Mouse (Mus musculus): ENCODE data around the gene Ddhd1. TPM values are rescaled to one million over a fixed set of nuclear protein-coding genes. Genes with fewer than 3 reads are reported as not detected.

The Ddhd1 gene
- polyA plus RNA-seq, 1 experiment from 2014 or later: 5.4 TPM

DNA sequence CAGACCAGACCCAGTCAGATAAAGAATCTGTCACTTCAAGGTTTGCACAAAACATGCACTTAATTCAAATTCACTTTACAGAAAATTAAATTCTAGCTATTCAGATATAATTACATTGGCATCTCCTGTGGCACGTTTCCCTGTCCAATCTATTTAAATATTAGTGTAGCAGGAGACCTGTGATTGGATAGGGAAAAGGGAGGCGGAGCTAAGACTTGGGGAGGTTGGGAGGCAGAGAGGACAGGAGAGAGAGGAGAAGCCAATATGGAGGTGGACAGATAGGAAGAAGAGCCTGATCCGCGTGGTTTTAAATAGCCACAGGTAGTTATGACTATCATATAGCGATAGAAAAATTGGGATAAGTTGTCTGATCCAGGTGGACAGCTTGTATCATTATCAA, 19.2 kb downstream of the Ddhd1 start:
- WGBS: 75% methylated on average over 5 of the region's 5 CpGs
- no peaks in the 10 kb centered on the region for H3K36me3 ChIP-seq (ENCODE audit: insufficient read depth, low read length)
- TF ChIP-seq CTCF (IDR thresholded peaks at IDR 0.05; ENCODE audit: low read depth): no peak
- no peaks in the 10 kb centered on the region for H3K4me1 ChIP-seq (replicated peaks; ENCODE audit: insufficient read depth, low read length)
- no peak overlapping the region for H3K9ac ChIP-seq (ENCODE audit: low read depth, low read length)
- H3K9me3 ChIP-seq (replicated peaks; ENCODE audit: low read length): no peaks in the 10 kb centered on the region
- no peak overlapping the region for H3K4me3 ChIP-seq (replicated peaks; ENCODE audit: low read depth, low read length)
- DNase-seq (ENCODE audit: low spot score) (no peak), ATAC-seq (replicated peaks; ENCODE audit: low FRiP score, low read depth) (no peak)
- H3K4me2 ChIP-seq (ENCODE audit: low read length): no peak overlapping the region
- no peaks in the 10 kb centered on the region for H3K27me3 ChIP-seq (ENCODE audit: insufficient read depth, low read length)
- no peak overlapping the region for H3K27ac ChIP-seq

DNA sequence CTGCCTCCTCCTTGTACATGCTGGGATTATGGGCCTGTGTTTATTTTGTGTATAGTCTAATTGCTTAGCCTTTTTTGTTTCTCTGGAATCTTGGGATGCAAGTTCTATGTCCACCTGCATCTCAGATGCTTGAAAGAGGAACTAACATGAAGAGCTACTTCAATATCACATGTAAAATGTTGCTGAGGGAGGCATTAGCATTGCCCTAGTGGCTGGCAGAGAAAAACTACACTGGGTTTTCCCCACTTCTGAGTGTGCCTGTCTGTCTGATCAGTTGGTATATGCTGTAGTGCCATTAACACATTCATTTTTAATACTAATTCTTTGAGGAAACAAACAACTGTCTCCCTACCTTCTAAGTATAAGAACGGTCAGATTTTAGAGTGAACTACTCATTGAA, 22.4 kb downstream of the Ddhd1 start:
- ATAC-seq (replicated peaks; ENCODE audit: low FRiP score, low read depth): no peak
- Histone ChIP-seq H3K36me3 (ENCODE audit: insufficient read depth, low read length) (no peaks in the 10 kb centered on the region), H3K4me2 (ENCODE audit: low read length) (no peak overlapping the region), H3K9ac (ENCODE audit: low read depth, low read length) (no peak overlapping the region), H3K4me1 (replicated peaks; ENCODE audit: insufficient read depth, low read length) (no peaks in the 10 kb centered on the region), H3K27ac (no peak overlapping the region), H3K27me3 (ENCODE audit: insufficient read depth, low read length) (no peaks in the 10 kb centered on the region), H3K4me3 (replicated peaks; ENCODE audit: low read depth, low read length) (no peak overlapping the region), H3K9me3 (replicated peaks; ENCODE audit: low read length) (no peaks in the 10 kb centered on the region)
- TF ChIP-seq CTCF (IDR thresholded peaks at IDR 0.05; ENCODE audit: low read depth): no peak
- DNase-seq (ENCODE audit: low spot score): no peak
- 100% methylated on average over 1 of the region's 1 CpGs for WGBS

DNA sequence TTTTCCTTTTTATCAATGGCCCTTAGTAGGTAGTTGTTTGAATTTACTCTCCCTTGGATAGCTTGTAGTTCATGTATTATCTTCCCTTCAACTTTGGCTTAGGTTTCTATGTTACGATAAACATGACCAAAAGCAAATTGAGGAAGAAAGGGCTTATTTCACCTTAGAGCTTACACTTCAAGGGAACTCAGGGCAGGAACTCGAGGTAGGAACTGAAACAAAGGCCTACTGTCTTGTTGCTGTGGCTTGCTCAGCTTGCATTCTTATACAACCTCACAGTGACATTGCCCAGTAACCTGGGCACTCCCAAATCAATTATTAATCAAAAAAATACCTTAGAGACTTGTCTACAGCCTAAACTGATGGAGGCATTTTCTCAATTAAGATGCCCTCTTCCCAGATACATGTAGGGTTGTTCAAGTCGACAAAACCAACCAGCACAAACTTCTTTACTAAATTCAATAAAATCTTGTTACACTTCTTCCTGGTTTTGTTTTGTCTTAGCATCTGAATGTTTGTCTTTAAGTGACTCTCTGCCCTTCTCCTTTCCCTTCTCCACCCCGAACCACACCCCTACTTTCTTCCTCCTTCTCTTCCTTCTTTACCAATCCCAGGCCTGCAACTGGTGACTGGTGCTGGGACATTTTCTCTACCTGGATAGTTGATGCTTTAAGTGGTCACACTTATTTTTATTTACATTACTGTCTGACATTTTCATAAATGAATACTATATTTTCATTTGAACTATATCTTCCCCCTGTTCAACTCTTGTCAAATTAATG, 25.0 kb downstream of the Ddhd1 start:
- no peak overlapping the region for H3K9ac ChIP-seq (ENCODE audit: low read depth, low read length)
- WGBS: 74% methylated on average over 4 of the region's 4 CpGs
- no peaks in the 10 kb centered on the region for H3K4me1 ChIP-seq (replicated peaks; ENCODE audit: insufficient read depth, low read length)
- no peak for TF ChIP-seq CTCF (IDR thresholded peaks at IDR 0.05; ENCODE audit: low read depth)
- H3K27me3 ChIP-seq (ENCODE audit: insufficient read depth, low read length): no peaks in the 10 kb centered on the region
- H3K27ac ChIP-seq: no peak overlapping the region
- no peak for ATAC-seq (replicated peaks; ENCODE audit: low FRiP score, low read depth)
- H3K4me2 ChIP-seq (ENCODE audit: low read length): no peak overlapping the region
- no peaks in the 10 kb centered on the region for H3K9me3 ChIP-seq (replicated peaks; ENCODE audit: low read length)
- DNase-seq (ENCODE audit: low spot score): no peak
- no peaks in the 10 kb centered on the region for H3K36me3 ChIP-seq (ENCODE audit: insufficient read depth, low read length)
- no peak overlapping the region for H3K4me3 ChIP-seq (replicated peaks; ENCODE audit: low read depth, low read length)

DNA sequence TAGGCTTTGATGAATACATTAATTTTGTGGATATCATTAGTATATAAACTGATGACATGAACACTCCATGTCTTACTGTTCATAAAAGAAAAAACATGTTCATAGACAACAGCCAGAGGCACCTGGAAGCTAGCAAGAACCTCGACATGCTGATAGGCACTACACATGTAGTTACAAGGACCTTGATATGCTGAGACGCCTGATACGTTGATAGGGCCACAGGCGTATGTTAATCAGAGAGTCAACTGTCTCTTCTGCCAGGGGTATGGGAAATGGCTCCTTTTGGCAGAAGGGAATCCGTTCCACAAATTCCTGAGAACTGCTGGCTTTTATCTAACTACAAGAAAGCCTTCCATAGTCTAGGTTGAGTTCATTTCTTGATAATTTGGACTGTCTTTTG, 27.4 kb downstream of the Ddhd1 start:
- no peak overlapping the region for H3K4me3 ChIP-seq (replicated peaks; ENCODE audit: low read depth, low read length)
- H3K9me3 ChIP-seq (replicated peaks; ENCODE audit: low read length): no peaks in the 10 kb centered on the region
- H3K27me3 ChIP-seq (ENCODE audit: insufficient read depth, low read length): no peaks in the 10 kb centered on the region
- no peak for TF ChIP-seq CTCF (IDR thresholded peaks at IDR 0.05; ENCODE audit: low read depth)
- H3K27ac ChIP-seq: no peak overlapping the region
- H3K36me3 ChIP-seq (ENCODE audit: insufficient read depth, low read length): no peaks in the 10 kb centered on the region
- H3K4me1 ChIP-seq (replicated peaks; ENCODE audit: insufficient read depth, low read length): no peaks in the 10 kb centered on the region
- H3K4me2 ChIP-seq (ENCODE audit: low read length): no peak overlapping the region
- DNase-seq (ENCODE audit: low spot score): no peak
- 88% methylated on average over 5 of the region's 5 CpGs for WGBS
- ATAC-seq (replicated peaks; ENCODE audit: low FRiP score, low read depth): no peak
- H3K9ac ChIP-seq (ENCODE audit: low read depth, low read length): no peak overlapping the region

DNA sequence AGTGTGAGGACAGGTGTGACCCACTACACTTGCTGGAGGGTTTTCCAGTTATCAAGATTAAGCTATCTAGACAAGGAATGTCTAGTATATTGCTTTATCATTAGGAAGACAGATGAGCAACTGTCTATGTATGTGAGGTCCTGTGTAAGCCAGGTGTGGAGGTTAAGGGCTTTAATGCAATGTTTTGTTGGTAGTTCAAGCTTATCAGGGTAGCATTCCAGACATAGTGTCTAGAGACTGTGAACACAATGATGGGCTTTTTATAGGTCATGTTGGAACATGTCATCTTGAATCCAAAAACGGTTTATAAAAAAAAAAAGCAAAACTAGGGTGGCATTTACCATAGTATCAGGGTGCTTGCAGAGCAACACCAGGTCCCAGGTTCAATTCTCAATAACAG, 28.0 kb downstream of the Ddhd1 start:
- Histone ChIP-seq H3K27me3 (ENCODE audit: insufficient read depth, low read length) (no peaks in the 10 kb centered on the region), H3K4me3 (replicated peaks; ENCODE audit: low read depth, low read length) (no peak overlapping the region), H3K9ac (ENCODE audit: low read depth, low read length) (no peak overlapping the region), H3K27ac (no peak overlapping the region), H3K4me1 (replicated peaks; ENCODE audit: insufficient read depth, low read length) (no peaks in the 10 kb centered on the region), H3K36me3 (ENCODE audit: insufficient read depth, low read length) (0 out of 2 replicates have a peak, but pooled peaks cover 3% of the 10 kb centered on the region), H3K9me3 (replicated peaks; ENCODE audit: low read length) (no peaks in the 10 kb centered on the region), H3K4me2 (ENCODE audit: low read length) (no peak overlapping the region)
- DNase-seq (ENCODE audit: low spot score): no peak
- no peak for TF ChIP-seq CTCF (IDR thresholded peaks at IDR 0.05; ENCODE audit: low read depth)
- no peak for ATAC-seq (replicated peaks; ENCODE audit: low FRiP score, low read depth)
- WGBS: 68% methylated on average over 1 of the region's 1 CpGs

DNA sequence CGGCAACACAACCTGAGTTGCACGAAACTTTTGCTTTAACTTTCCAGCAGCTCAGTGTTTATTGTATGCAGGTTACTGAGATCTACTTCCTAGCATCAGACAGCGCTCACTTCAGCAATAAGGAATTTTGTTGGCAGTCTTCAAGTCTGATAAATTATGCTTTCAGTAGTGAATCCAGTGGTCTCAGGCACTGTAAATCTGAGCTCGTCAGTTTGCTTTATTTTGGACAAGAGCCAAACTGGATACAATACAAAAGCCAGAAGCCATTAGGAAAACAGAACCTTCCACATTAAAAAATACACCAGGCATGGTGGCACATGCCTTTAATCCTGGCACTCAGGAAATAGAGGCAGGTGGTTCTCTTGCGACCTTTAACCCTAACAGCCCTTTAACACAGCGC, 39.6 kb downstream of the Ddhd1 start:
- H3K9me3 ChIP-seq (replicated peaks; ENCODE audit: low read length): no peaks in the 10 kb centered on the region
- H3K4me2 ChIP-seq (ENCODE audit: low read length): no peak overlapping the region
- TF ChIP-seq CTCF (IDR thresholded peaks at IDR 0.05; ENCODE audit: low read depth): no peak
- no peak for ATAC-seq (replicated peaks; ENCODE audit: low FRiP score, low read depth)
- H3K36me3 ChIP-seq (ENCODE audit: insufficient read depth, low read length): no peaks in the 10 kb centered on the region; the same call in 1 of the 2 replicates
- no peak overlapping the region for H3K4me3 ChIP-seq (replicated peaks; ENCODE audit: low read depth, low read length)
- no peak overlapping the region for H3K9ac ChIP-seq (ENCODE audit: low read depth, low read length)
- H3K27ac ChIP-seq: no peak overlapping the region
- no peaks in the 10 kb centered on the region for H3K4me1 ChIP-seq (replicated peaks; ENCODE audit: insufficient read depth, low read length)
- DNase-seq (ENCODE audit: low spot score): peak; percentile 56
- no peaks in the 10 kb centered on the region for H3K27me3 ChIP-seq (ENCODE audit: insufficient read depth, low read length)
- WGBS: 33% methylated on average over 6 of the region's 6 CpGs

DNA sequence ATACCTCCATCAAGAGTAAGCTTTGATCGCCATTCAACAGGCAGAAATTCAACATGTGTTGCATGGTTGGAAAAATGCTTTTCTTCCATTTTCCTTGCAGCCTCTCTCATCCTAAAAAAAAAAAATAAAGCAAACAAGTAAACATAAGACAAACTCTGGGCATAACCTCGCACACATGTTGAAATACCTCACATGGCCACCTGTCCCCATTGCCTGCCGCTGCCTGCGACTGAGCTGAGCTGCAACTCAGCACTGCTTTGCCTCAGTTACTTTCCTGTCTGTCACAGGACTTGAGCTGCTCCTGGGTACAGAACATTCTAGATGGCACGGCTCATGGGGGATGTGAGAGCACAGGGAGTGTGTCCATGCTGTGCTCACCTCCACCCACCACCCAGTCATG, 41.4 kb downstream of the Ddhd1 start:
- DNase-seq (ENCODE audit: low spot score) (no peak), ATAC-seq (replicated peaks; ENCODE audit: low FRiP score, low read depth) (no peak)
- no peaks in the 10 kb centered on the region for H3K4me1 ChIP-seq (replicated peaks; ENCODE audit: insufficient read depth, low read length)
- H3K9ac ChIP-seq (ENCODE audit: low read depth, low read length): no peak overlapping the region
- H3K4me2 ChIP-seq (ENCODE audit: low read length): no peak overlapping the region
- 96% methylated on average over 5 of the region's 5 CpGs for WGBS
- no peaks in the 10 kb centered on the region for H3K9me3 ChIP-seq (replicated peaks; ENCODE audit: low read length)
- TF ChIP-seq CTCF (IDR thresholded peaks at IDR 0.05; ENCODE audit: low read depth): no peak
- no peaks in the 10 kb centered on the region for H3K27me3 ChIP-seq (ENCODE audit: insufficient read depth, low read length)
- no peak overlapping the region for H3K4me3 ChIP-seq (replicated peaks; ENCODE audit: low read depth, low read length)
- no peak overlapping the region for H3K27ac ChIP-seq
- peaks cover under 1% of the 10 kb centered on the region; the same call in 1 of the 2 replicates for H3K36me3 ChIP-seq (ENCODE audit: insufficient read depth, low read length)
